ENCODE assay signal across 9 mouse cellular contexts in the genomic region with DNA sequence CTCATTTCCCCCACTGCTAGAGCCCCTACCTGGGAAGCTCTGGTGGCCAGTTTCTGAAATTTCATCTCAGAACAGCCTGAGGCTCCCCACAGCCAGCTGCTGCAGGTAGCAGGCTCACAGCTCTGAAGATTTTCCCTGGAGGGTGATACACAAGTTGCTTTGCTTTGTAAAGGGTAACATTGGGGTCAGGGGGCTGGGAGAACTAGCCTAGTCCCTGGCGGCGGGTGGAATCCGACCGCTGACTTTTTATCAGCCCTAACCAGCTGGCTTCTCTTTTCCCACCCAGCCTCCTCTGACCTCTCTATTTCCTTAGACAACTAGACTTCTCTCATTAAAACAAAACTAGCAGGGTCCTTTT. TPM values are rescaled to one million over a fixed set of nuclear protein-coding genes. Genes with fewer than 3 reads are reported as not detected.
DNase-seq lines count a peak whose midpoint lies in the region; ATAC-seq and TF ChIP-seq lines count a peak whose summit lies in the region.
"Had no signal": no experiment of that assay in that cellular context is flagged by ENCODE, and none has a peak within 500 bp of the region (broad histone marks: within the 10 kb centered on the region; RNA-seq: fewer than 3 reads in every experiment).

No protein-coding gene starts in this region.

- no peaks in the 10 kb centered on the region for H3K4me1 ChIP-seq in lung, embryonic 14.5 days (ENCODE audit: insufficient read depth)
- peaks cover 40% of the 10 kb centered on the region for H3K4me1 ChIP-seq in forebrain, embryonic 12.5 days
- H3K4me1 ChIP-seq in liver, embryonic 12.5 days = peaks cover 99% of the 10 kb centered on the region
- H3K4me1 ChIP-seq in stomach, embryonic 15.5 days = peaks cover 10% of the 10 kb centered on the region
- H3K4me1 ChIP-seq in lung, adult 2 months (ENCODE audit: control insufficient read depth, insufficient read depth, low read length) = peaks cover 3% of the 10 kb centered on the region; the same call in 1 of the 2 replicates

- peak overlapping the region; percentile 49 for H3K4me2 ChIP-seq in lung, embryonic 14.5 days
- H3K4me2 ChIP-seq in forebrain, embryonic 12.5 days = peak overlapping the region; percentile 35; the same call in 1 of the 2 replicates
- H3K4me2 ChIP-seq in liver, embryonic 12.5 days = peak overlapping the region; percentile 92
- peak overlapping the region; percentile 45 for H3K4me2 ChIP-seq in stomach, embryonic 15.5 days

- H3K27ac ChIP-seq in lung, embryonic 14.5 days (ENCODE audit: low read depth) = peak overlapping the region; percentile 58; the same call in 1 of the 2 replicates
- peak overlapping the region; percentile 50; the same call in 1 of the 2 replicates for H3K27ac ChIP-seq in forebrain, embryonic 12.5 days
- H3K27ac ChIP-seq in liver, embryonic 12.5 days = peak overlapping the region; percentile 99
- peak overlapping the region; percentile 71 for H3K27ac ChIP-seq in stomach, embryonic 15.5 days

- TF ChIP-seq CTCF in lung, embryonic 14.5 days (IDR thresholded peaks at IDR 0.05; ENCODE audit: low read depth) = no peak
- no peak for TF ChIP-seq CTCF in lung, adult 2 months (IDR thresholded peaks at IDR 0.05; ENCODE audit: insufficient read depth, low read length)

- no peak; the same call in 1 of the 2 replicates for ATAC-seq in lung, embryonic 14.5 days (ENCODE audit: insufficient read depth)
- ATAC-seq in forebrain, embryonic 12.5 days (ENCODE audit: low FRiP score) = no peak
- peak; percentile 84 for ATAC-seq in liver, embryonic 12.5 days
- ATAC-seq in stomach, embryonic 15.5 days (ENCODE audit: insufficient read depth, low FRiP score, low read depth) = peak; percentile 79; the same call in 1 of the 2 replicates
- no peak for ATAC-seq in cerebellum, adult (ENCODE audit: insufficient number of reproducible peaks, low FRiP score, low TSS enrichment)

- H3K4me3 ChIP-seq in lung, embryonic 14.5 days (ENCODE audit: low read depth, low read length) = no peak overlapping the region; the same call in 1 of the 2 replicates
- no peak overlapping the region for H3K4me3 ChIP-seq in forebrain, embryonic 12.5 days (replicated peaks)
- H3K4me3 ChIP-seq in liver, embryonic 12.5 days = peak overlapping the region; percentile 61
- no peak overlapping the region for H3K4me3 ChIP-seq in stomach, embryonic 15.5 days (replicated peaks)
- H3K4me3 ChIP-seq in lung, adult 2 months (replicated peaks; ENCODE audit: extremely low read depth, low read depth, low read length) = no peak overlapping the region

- no peaks in the 10 kb centered on the region for H3K9me3 ChIP-seq in lung, embryonic 14.5 days (ENCODE audit: low read depth, low read length)
- H3K9me3 ChIP-seq in forebrain, embryonic 12.5 days = no peaks in the 10 kb centered on the region
- H3K9me3 ChIP-seq in liver, embryonic 12.5 days (replicated peaks) = no peaks in the 10 kb centered on the region
- H3K9me3 ChIP-seq in stomach, embryonic 15.5 days = no peaks in the 10 kb centered on the region

- H3K36me3 ChIP-seq in lung, embryonic 14.5 days (ENCODE audit: insufficient read depth) = no peaks in the 10 kb centered on the region
- H3K36me3 ChIP-seq in forebrain, embryonic 12.5 days (replicated peaks) = no peaks in the 10 kb centered on the region
- H3K36me3 ChIP-seq in liver, embryonic 12.5 days = peaks cover 9% of the 10 kb centered on the region; the same call in 1 of the 2 replicates
- no peaks in the 10 kb centered on the region for H3K36me3 ChIP-seq in stomach, embryonic 15.5 days

- H3K9ac ChIP-seq in lung, embryonic 14.5 days = peak overlapping the region; percentile 41; the same call in 1 of the 2 replicates
- H3K9ac ChIP-seq in forebrain, embryonic 12.5 days = 0 out of 2 replicates have a peak overlapping the region, but pooled peaks have one; percentile 25
- H3K9ac ChIP-seq in liver, embryonic 12.5 days = peak overlapping the region; percentile 86
- no peak overlapping the region for H3K9ac ChIP-seq in stomach, embryonic 15.5 days

- no peaks in the 10 kb centered on the region for H3K27me3 ChIP-seq in lung, embryonic 14.5 days (ENCODE audit: insufficient read depth, low read length)
- H3K27me3 ChIP-seq in forebrain, embryonic 12.5 days = 0 out of 2 replicates have a peak, but pooled peaks cover 9% of the 10 kb centered on the region
- no peaks in the 10 kb centered on the region for H3K27me3 ChIP-seq in liver, embryonic 12.5 days (replicated peaks)
- H3K27me3 ChIP-seq in stomach, embryonic 15.5 days (replicated peaks) = no peaks in the 10 kb centered on the region

- no peak for DNase-seq in lung, embryonic 14.5 days
- DNase-seq in lung, postnatal 4 days = no peak
- no peak for DNase-seq in natural killer cell, adult 2 months (ENCODE audit: low spot score in 2 of 2)
- DNase-seq in lung, adult 2 months = no peak

- no peak for TF ChIP-seq POLR2A in lung, adult 2 months (IDR thresholded peaks at IDR 0.05; ENCODE audit: borderline replicate concordance, extremely low read depth, low read depth, low read length)

- WGBS in lung, embryonic 14.5 days = 16% methylated on average over 4 of the region's 4 CpGs
- 39% methylated on average over 4 of the region's 4 CpGs for WGBS in forebrain, embryonic 12.5 days
- WGBS in liver, embryonic 12.5 days (ENCODE audit: insufficient replicate concordance) = 2% methylated on average over 4 of the region's 4 CpGs
- WGBS in stomach, embryonic 15.5 days = 26% methylated on average over 4 of the region's 4 CpGs
- WGBS in lung, adult 2 months = 35% methylated on average over 4 of the region's 4 CpGs

RNA-seq across cellular contexts. Expression of a gene that starts 25.0 kb away (rescaled TPM):
- polyA plus RNA-seq in lung, embryonic 14.5 days (2014; fragmentation: Nextera tagmentation; extraction: Ambion mirVana) = 11.7 and 12.3 TPM in 2 replicates
- polyA plus RNA-seq in forebrain, embryonic 12.5 days (2016; fragmentation: Nextera tagmentation; extraction: Ambion mirVana) = 16.6 and 19.1 TPM in 2 replicates
- polyA plus RNA-seq in liver, embryonic 12.5 days (2016; fragmentation: Nextera tagmentation; extraction: Ambion mirVana) = 28.1 and 28.8 TPM in 2 replicates
- 17.5 and 20.2 TPM in 2 replicates for polyA plus RNA-seq in stomach, embryonic 15.5 days (2015; fragmentation: Nextera tagmentation; extraction: Ambion mirVana)
- 9.5 and 10.4 TPM in 2 replicates for polyA plus RNA-seq in lung, adult 2 months (2012; rRNA removed)

RNA-seq across cellular contexts. Expression of a gene that starts 44.4 kb away (rescaled TPM):
- 13.5 and 14.5 TPM in 2 replicates for polyA plus RNA-seq in lung, embryonic 14.5 days (2014; fragmentation: Nextera tagmentation; extraction: Ambion mirVana)
- 12.6 and 14.2 TPM in 2 replicates for polyA plus RNA-seq in forebrain, embryonic 12.5 days (2016; fragmentation: Nextera tagmentation; extraction: Ambion mirVana)
- 8.6 and 10.0 TPM in 2 replicates for polyA plus RNA-seq in liver, embryonic 12.5 days (2016; fragmentation: Nextera tagmentation; extraction: Ambion mirVana)
- polyA plus RNA-seq in stomach, embryonic 15.5 days (2015; fragmentation: Nextera tagmentation; extraction: Ambion mirVana) = 13.6 and 14.8 TPM in 2 replicates
- polyA plus RNA-seq in lung, adult 2 months (2012; rRNA removed) = 9.3 and 11.7 TPM in 2 replicates

RNA-seq across cellular contexts. Expression of a gene that starts 45.9 kb away (rescaled TPM):
- not detected in 2 replicates for polyA plus RNA-seq in lung, embryonic 14.5 days (2014; fragmentation: Nextera tagmentation; extraction: Ambion mirVana)
- polyA plus RNA-seq in forebrain, embryonic 12.5 days (2016; fragmentation: Nextera tagmentation; extraction: Ambion mirVana) = 0.21 and 0.40 TPM in 2 replicates
- polyA plus RNA-seq in liver, embryonic 12.5 days (2016; fragmentation: Nextera tagmentation; extraction: Ambion mirVana) = 0.08 and 0.19 TPM in 2 replicates
- 0.13 and 0.15 TPM in 2 replicates for polyA plus RNA-seq in stomach, embryonic 15.5 days (2015; fragmentation: Nextera tagmentation; extraction: Ambion mirVana)
- polyA plus RNA-seq in lung, adult 2 months (2012; rRNA removed) = 0.08 and 0.11 TPM in 2 replicates
- polyA plus RNA-seq: brain, embryonic 14.5 days had no signal

Comparison
In these comparisons a context has a peak if more than half of its experiments do, and no peak if none do; other contexts are left out.
1. ATAC-seq: peak in liver, embryonic 12.5 days (single experiment) and stomach, embryonic 15.5 days (single experiment); none in lung, embryonic 14.5 days (single experiment), forebrain, embryonic 12.5 days (single experiment) and cerebellum, adult (single experiment).
2. H3K4me2 ChIP-seq: peak in every context shown above with its lines; median percentile 92 in liver, embryonic 12.5 days; 49 in lung, embryonic 14.5 days; 45 in stomach, embryonic 15.5 days; 35 in forebrain, embryonic 12.5 days.
3. Peak in every context shown above with its lines, with median percentiles within 50 percentile points of each other: H3K27ac ChIP-seq.